Comparison of ENCODE assay signal across 25 mouse cellular contexts in genomic region chr6:71201925-71202324, GRCm38 (mm10). TPM values are rescaled to one million over a fixed set of nuclear protein-coding genes. Genes with fewer than 3 reads are reported as not detected.
DNase-seq lines count a peak whose midpoint lies in the region; ATAC-seq and TF ChIP-seq lines count a peak whose summit lies in the region.
"Had no signal": no experiment of that assay in that cellular context is flagged by ENCODE, and none has a peak within 500 bp of the region (broad histone marks: within the 10 kb centered on the region; RNA-seq: fewer than 3 reads in every experiment).

No protein-coding gene starts in this region.

- DNase-seq in liver, embryonic 14.5 days (ENCODE audit: low read depth in 3 of 3, low spot score in 3 of 3), result no peak
- peak; percentile 29 for DNase-seq in ZHBTc4 (ENCODE audit: low read depth, low spot score)
- DNase-seq in cerebellum, postnatal 4 days (ENCODE audit: low spot score in 2 of 2), result no peak
- no peak for DNase-seq in c-Kit-positive CD71-positive TER-119-positive erythroid progenitor cells, embryonic 14.5 days (ENCODE audit: low spot score)
- DNase-seq in midbrain, embryonic 11.5 days (ENCODE audit: low spot score, missing footprints), result no peak
- DNase-seq: adrenal gland, postnatal 10 days; cerebellum, adult 11-12 months; cerebellum, postnatal 10 days; embryo, embryonic 11 days; gastrocnemius, postnatal 36 days; heart, postnatal 10 days; heart, postnatal 4 days had no signal

- 57% methylated on average over 5 of the region's 5 CpGs for WGBS in liver, embryonic 14.5 days (ENCODE audit: insufficient replicate concordance)
- WGBS in liver, embryonic 12.5 days (ENCODE audit: insufficient replicate concordance), result 68% methylated on average over 5 of the region's 5 CpGs
- 27% methylated on average over 5 of the region's 5 CpGs for WGBS in intestine, postnatal 0 days
- WGBS in small intestine, adult 2 months, result 27% methylated on average over 5 of the region's 5 CpGs
- 75% methylated on average over 5 of the region's 5 CpGs for WGBS in midbrain, embryonic 11.5 days

- ATAC-seq in liver, embryonic 14.5 days (ENCODE audit: insufficient read depth), result no peak
- no peak for ATAC-seq in liver, embryonic 12.5 days
- no peak for ATAC-seq in intestine, postnatal 0 days
- ATAC-seq in midbrain, embryonic 11.5 days (ENCODE audit: low FRiP score), result no peak
- ATAC-seq: forebrain, embryonic 15.5 days; hindbrain, postnatal 0 days had no signal

- H3K4me2 ChIP-seq in liver, embryonic 14.5 days (ENCODE audit: low read depth), result peak overlapping the region; percentile 39; the same call in 1 of the 2 replicates
- no peak overlapping the region for H3K4me2 ChIP-seq in liver, embryonic 12.5 days
- peak overlapping the region; percentile 58 for H3K4me2 ChIP-seq in intestine, postnatal 0 days (replicated peaks; ENCODE audit: low read depth)
- no peak overlapping the region for H3K4me2 ChIP-seq in midbrain, embryonic 11.5 days
- H3K4me2 ChIP-seq: embryonic facial prominence, embryonic 15.5 days; forebrain, embryonic 15.5 days; hindbrain, embryonic 12.5 days had no signal

- no peaks in the 10 kb centered on the region for H3K36me3 ChIP-seq in liver, embryonic 14.5 days (replicated peaks; ENCODE audit: control insufficient read depth, insufficient read depth, low read depth)
- H3K36me3 ChIP-seq in liver, embryonic 12.5 days, result no peaks in the 10 kb centered on the region
- no peaks in the 10 kb centered on the region for H3K36me3 ChIP-seq in intestine, postnatal 0 days (ENCODE audit: control insufficient read depth, insufficient read depth)
- peaks cover 19% of the 10 kb centered on the region for H3K36me3 ChIP-seq in small intestine, adult 2 months (ENCODE audit: control insufficient read depth, insufficient read depth, low read length)
- no peaks in the 10 kb centered on the region for H3K36me3 ChIP-seq in midbrain, embryonic 11.5 days (ENCODE audit: control insufficient read depth, insufficient read depth, low read length)
- H3K36me3 ChIP-seq: embryonic facial prominence, embryonic 15.5 days; forebrain, embryonic 10.5 days; forebrain, embryonic 15.5 days; hindbrain, embryonic 12.5 days had no signal

- no peak for TF ChIP-seq POLR2A in small intestine, adult 2 months (IDR thresholded peaks at IDR 0.05; ENCODE audit: low read depth, low read length)

- no peak for TF ChIP-seq EP300 in liver, embryonic 14.5 days (IDR thresholded peaks at IDR 0.05; ENCODE audit: low read depth)

- no peak overlapping the region for H3K9ac ChIP-seq in liver, embryonic 14.5 days (replicated peaks)
- H3K9ac ChIP-seq in liver, embryonic 12.5 days, result no peak overlapping the region
- 0 out of 2 replicates have a peak overlapping the region, but pooled peaks have one; percentile 17 for H3K9ac ChIP-seq in intestine, postnatal 0 days (ENCODE audit: low read depth, low read length)
- no peak overlapping the region for H3K9ac ChIP-seq in midbrain, embryonic 11.5 days (ENCODE audit: low read length)
- H3K9ac ChIP-seq: embryonic facial prominence, embryonic 15.5 days; forebrain, embryonic 15.5 days; hindbrain, embryonic 12.5 days had no signal

- TF ChIP-seq CTCF in liver, embryonic 14.5 days (IDR thresholded peaks at IDR 0.05; ENCODE audit: low read depth), result no peak
- TF ChIP-seq CTCF in intestine, postnatal 0 days (IDR thresholded peaks at IDR 0.05; ENCODE audit: low read depth), result no peak
- TF ChIP-seq CTCF in small intestine, adult 2 months (IDR thresholded peaks at IDR 0.05; ENCODE audit: extremely low read depth, insufficient read length, insufficient replicate concordance, low read depth, low read length), result no peak

- H3K4me3 ChIP-seq in liver, embryonic 14.5 days (ENCODE audit: insufficient read depth in 1 of 2, low read depth in 2 of 2, low read length in 2 of 2), result no peak overlapping the region
- H3K4me3 ChIP-seq in liver, embryonic 12.5 days, result no peak overlapping the region
- H3K4me3 ChIP-seq in intestine, postnatal 0 days (ENCODE audit: low read depth, low read length), result peak overlapping the region; percentile 33
- peak overlapping the region; percentile 55 for H3K4me3 ChIP-seq in small intestine, adult 2 months (ENCODE audit: low read depth, low read length)
- H3K4me3 ChIP-seq in midbrain, embryonic 11.5 days (ENCODE audit: low read depth, low read length), result no peak overlapping the region
- H3K4me3 ChIP-seq: embryonic facial prominence, embryonic 15.5 days; erythroblast, embryonic 14.5 days; forebrain, embryonic 10.5 days; forebrain, embryonic 15.5 days; hindbrain, embryonic 12.5 days had no signal

- no peaks in the 10 kb centered on the region for H3K27me3 ChIP-seq in liver, embryonic 14.5 days (ENCODE audit: control insufficient read depth, insufficient read depth, low read length)
- no peaks in the 10 kb centered on the region for H3K27me3 ChIP-seq in liver, embryonic 12.5 days (replicated peaks)
- H3K27me3 ChIP-seq in intestine, postnatal 0 days (replicated peaks; ENCODE audit: control insufficient read depth, insufficient read depth, low read length), result no peaks in the 10 kb centered on the region
- H3K27me3 ChIP-seq in small intestine, adult 2 months (ENCODE audit: control insufficient read depth, insufficient read depth, low read length), result no peaks in the 10 kb centered on the region
- no peaks in the 10 kb centered on the region for H3K27me3 ChIP-seq in midbrain, embryonic 11.5 days (ENCODE audit: control insufficient read depth, insufficient read depth, low read length)
- H3K27me3 ChIP-seq: CH12.LX; embryonic facial prominence, embryonic 15.5 days; forebrain, embryonic 15.5 days; hindbrain, embryonic 12.5 days had no signal

- H3K9me3 ChIP-seq in liver, embryonic 14.5 days (ENCODE audit: control insufficient read depth, low read length), result no peaks in the 10 kb centered on the region
- no peaks in the 10 kb centered on the region for H3K9me3 ChIP-seq in liver, embryonic 12.5 days (replicated peaks)
- no peaks in the 10 kb centered on the region for H3K9me3 ChIP-seq in intestine, postnatal 0 days (ENCODE audit: control insufficient read depth)
- H3K9me3 ChIP-seq in midbrain, embryonic 11.5 days (ENCODE audit: control insufficient read depth, low read length), result no peaks in the 10 kb centered on the region
- H3K9me3 ChIP-seq: embryonic facial prominence, embryonic 15.5 days; forebrain, embryonic 10.5 days; forebrain, embryonic 15.5 days; hindbrain, embryonic 12.5 days had no signal

- H3K27ac ChIP-seq in liver, embryonic 14.5 days, result no peak overlapping the region
- H3K27ac ChIP-seq in liver, embryonic 12.5 days, result no peak overlapping the region
- peak overlapping the region; percentile 42 for H3K27ac ChIP-seq in intestine, postnatal 0 days (ENCODE audit: low read depth, low read length)
- H3K27ac ChIP-seq in small intestine, adult 2 months (ENCODE audit: insufficient read depth, low read depth, low read length), result peak overlapping the region; percentile 98
- H3K27ac ChIP-seq in midbrain, embryonic 11.5 days (ENCODE audit: low read depth, low read length), result no peak overlapping the region
- H3K27ac ChIP-seq: embryonic facial prominence, embryonic 15.5 days; forebrain, embryonic 10.5 days; forebrain, embryonic 15.5 days; hindbrain, embryonic 12.5 days; hindbrain, postnatal 0 days had no signal

- peaks cover 0 to 7% of the 10 kb centered on the region in 2 experiments; a peak in 1 of 4 replicates for H3K4me1 ChIP-seq in liver, embryonic 14.5 days (replicated peaks; ENCODE audit: control insufficient read depth in 2 of 2, insufficient read depth in 2 of 2, low read length in 1 of 2)
- H3K4me1 ChIP-seq in liver, embryonic 12.5 days, result 0 out of 2 replicates have a peak, but pooled peaks cover 7% of the 10 kb centered on the region
- no peaks in the 10 kb centered on the region for H3K4me1 ChIP-seq in intestine, postnatal 0 days (replicated peaks; ENCODE audit: control insufficient read depth, insufficient read depth, low read length)
- H3K4me1 ChIP-seq in small intestine, adult 2 months (ENCODE audit: control insufficient read depth, insufficient read depth, insufficient read length, low read length), result peaks cover 5% of the 10 kb centered on the region; the same call in 1 of the 2 replicates
- H3K4me1 ChIP-seq in midbrain, embryonic 11.5 days (ENCODE audit: control insufficient read depth, insufficient read depth, low read length), result no peaks in the 10 kb centered on the region
- H3K4me1 ChIP-seq: embryonic facial prominence, embryonic 15.5 days; forebrain, embryonic 15.5 days; hindbrain, embryonic 12.5 days had no signal

RNA-seq across cellular contexts. Expression of gene Fabp1, which starts 2.3 kb away (rescaled TPM):
- polyA plus RNA-seq in liver, embryonic 14.5 days (2012; rRNA removed), result 84.6 and 179 TPM in 2 replicates
- polyA plus RNA-seq in liver, embryonic 14.5 days (2014; fragmentation: Nextera tagmentation; extraction: Ambion mirVana), result 356 and 360 TPM in 2 replicates
- polyA plus RNA-seq in liver, embryonic 12.5 days (2016; fragmentation: Nextera tagmentation; extraction: Ambion mirVana), result 109 and 117 TPM in 2 replicates
- 14,893 and 15,612 TPM in 2 replicates for polyA plus RNA-seq in intestine, postnatal 0 days (2015; fragmentation: Nextera tagmentation; extraction: Ambion mirVana)
- 100 and 118 TPM in 2 replicates for polyA plus RNA-seq in small intestine, adult 2 months (2012; rRNA removed)
- polyA plus RNA-seq in midbrain, embryonic 11.5 days (2014; fragmentation: Nextera tagmentation; extraction: Ambion mirVana), result not detected in 2 replicates
- polyA plus RNA-seq: brain, embryonic 14.5 days; embryonic facial prominence, embryonic 11.5 days; forebrain, embryonic 10.5 days; forebrain, embryonic 15.5 days; heart, embryonic 14.5 days; hindbrain, embryonic 12.5 days; hindbrain, postnatal 0 days had no signal

RNA-seq across cellular contexts. Expression of gene Thnsl2, which starts 57.7 kb away (rescaled TPM):
- polyA plus RNA-seq in liver, embryonic 14.5 days (2012; rRNA removed), result 4.7 and 5.4 TPM in 2 replicates
- 11.5 and 11.8 TPM in 2 replicates for polyA plus RNA-seq in liver, embryonic 14.5 days (2014; fragmentation: Nextera tagmentation; extraction: Ambion mirVana)
- 6.4 TPM in 2 replicates for polyA plus RNA-seq in liver, embryonic 12.5 days (2016; fragmentation: Nextera tagmentation; extraction: Ambion mirVana)
- 55.8 and 68.8 TPM in 2 replicates for polyA plus RNA-seq in intestine, postnatal 0 days (2015; fragmentation: Nextera tagmentation; extraction: Ambion mirVana)
- polyA plus RNA-seq in small intestine, adult 2 months (2012; rRNA removed), result 10.0 and 23.1 TPM in 2 replicates
- 5.3 and 7.4 TPM in 2 replicates for polyA plus RNA-seq in midbrain, embryonic 11.5 days (2014; fragmentation: Nextera tagmentation; extraction: Ambion mirVana)
- polyA plus RNA-seq: erythroblast, embryonic 14.5 days had no signal

Comparison
In these comparisons a context has a peak if more than half of its experiments do, and no peak if none do; other contexts are left out.
1. H3K4me2 ChIP-seq: peak in liver, embryonic 14.5 days (single experiment) and intestine, postnatal 0 days (single experiment); none in liver, embryonic 12.5 days (single experiment) and midbrain, embryonic 11.5 days (single experiment).
2. H3K27ac ChIP-seq: peak in intestine, postnatal 0 days (single experiment) and small intestine, adult 2 months (single experiment); none in liver, embryonic 14.5 days (single experiment), liver, embryonic 12.5 days (single experiment) and midbrain, embryonic 11.5 days (single experiment).
3. H3K4me3 ChIP-seq: peak in intestine, postnatal 0 days (single experiment) and small intestine, adult 2 months (single experiment); none in liver, embryonic 14.5 days (0 of 2), liver, embryonic 12.5 days (single experiment) and midbrain, embryonic 11.5 days (single experiment).
4. RNA of gene Fabp1, which starts 2.3 kb away (polyA plus RNA-seq): 14,893 to 15,612 TPM in intestine, postnatal 0 days, 84.6 to 360 TPM in liver, embryonic 14.5 days, 100 to 118 TPM in small intestine, adult 2 months and 109 to 117 TPM in liver, embryonic 12.5 days; not detected in midbrain, embryonic 11.5 days; every median in the first group is over 10 times any median in the second.